Mouse (Mus musculus): ENCODE results near the gene 2310009B15Rik. TPM values are rescaled to one million over a fixed set of nuclear protein-coding genes. Genes with fewer than 3 reads are reported as not detected.

2310009B15Rik gene
- polyA plus RNA-seq, 1 experiment from 2014 or later = 45.3 TPM

DNA sequence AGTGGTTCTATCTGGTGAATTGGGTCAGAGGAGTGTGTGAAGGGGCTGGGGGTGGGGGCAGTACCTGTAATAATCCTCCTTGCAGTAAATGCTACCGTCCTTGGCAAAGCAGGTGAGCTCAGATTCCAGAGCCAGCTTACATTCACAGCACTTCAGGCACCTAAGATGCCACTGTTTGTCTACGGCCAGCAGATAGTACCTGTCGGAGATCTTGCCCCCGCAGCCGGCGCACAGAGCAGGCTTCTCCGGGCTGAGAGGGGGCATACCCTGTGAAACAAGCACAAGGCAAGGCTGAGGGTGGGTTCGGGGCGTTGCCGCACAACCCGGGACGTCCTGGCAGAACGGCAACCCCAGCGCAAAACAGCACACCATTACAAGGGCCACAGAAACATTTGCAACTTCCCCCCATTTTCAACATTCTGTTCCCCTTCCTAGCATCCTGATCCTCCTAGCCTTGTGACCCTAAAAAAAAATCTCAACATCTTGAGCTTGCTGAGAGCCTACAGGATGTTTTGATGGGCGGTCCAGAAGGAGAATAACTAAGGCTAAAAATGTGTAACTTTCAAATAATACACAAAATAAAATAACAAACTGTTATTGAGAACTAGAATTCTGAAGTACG, 16.7 kb downstream of the 2310009B15Rik start:
- peak overlapping the region; percentile 59 for H3K4me3 ChIP-seq

DNA sequence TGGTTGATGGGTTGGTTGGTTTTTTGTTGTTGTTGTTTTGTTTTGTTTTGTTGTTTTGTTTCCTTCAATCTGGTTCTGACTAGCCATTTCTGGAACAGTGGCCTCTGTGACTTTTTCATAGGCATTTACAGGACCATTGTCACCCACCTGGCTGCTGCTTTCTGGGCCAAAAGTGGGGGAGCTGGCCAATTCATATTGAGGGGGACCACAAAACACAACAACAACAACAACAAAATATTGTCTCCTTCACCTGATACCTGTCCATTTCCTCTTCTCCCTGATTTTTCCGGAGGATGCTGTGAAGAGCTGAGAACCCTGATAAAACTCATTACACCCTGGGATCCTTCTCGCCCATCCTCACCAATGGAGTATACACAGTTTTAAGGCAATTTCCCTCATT, 17.4 kb downstream of the 2310009B15Rik start:
- 4% methylated on average over 2 of the region's 2 CpGs for WGBS
- no peaks in the 10 kb centered on the region for H3K36me3 ChIP-seq
- peaks cover 100% of the 10 kb centered on the region for H3K27me3 ChIP-seq (ENCODE audit: low read depth, poor library complexity, severe bottlenecking)
- H3K4me3 ChIP-seq = peak overlapping the region; percentile 59
- no peak for DNase-seq (ENCODE audit: low spot score)
- peak overlapping the region; percentile 49; the same call in 1 of the 2 replicates for H3K27ac ChIP-seq (replicated peaks)
- H3K4me1 ChIP-seq = peaks cover 46% of the 10 kb centered on the region
- H3K9me3 ChIP-seq (replicated peaks) = no peaks in the 10 kb centered on the region

More for the DNA sequence above, 16.7 kb downstream of the 2310009B15Rik start:
- Histone ChIP-seq H3K4me1 (peaks cover 48% of the 10 kb centered on the region), H3K9me3 (replicated peaks) (no peaks in the 10 kb centered on the region), H3K27me3 (ENCODE audit: low read depth, poor library complexity, severe bottlenecking) (peaks cover 100% of the 10 kb centered on the region), H3K27ac (replicated peaks) (peak overlapping the region; percentile 49; the same call in 1 of the 2 replicates), H3K36me3 (no peaks in the 10 kb centered on the region)
- 4% methylated on average over 16 of the region's 16 CpGs for WGBS
- DNase-seq (ENCODE audit: low spot score) = peak; percentile 47

DNA sequence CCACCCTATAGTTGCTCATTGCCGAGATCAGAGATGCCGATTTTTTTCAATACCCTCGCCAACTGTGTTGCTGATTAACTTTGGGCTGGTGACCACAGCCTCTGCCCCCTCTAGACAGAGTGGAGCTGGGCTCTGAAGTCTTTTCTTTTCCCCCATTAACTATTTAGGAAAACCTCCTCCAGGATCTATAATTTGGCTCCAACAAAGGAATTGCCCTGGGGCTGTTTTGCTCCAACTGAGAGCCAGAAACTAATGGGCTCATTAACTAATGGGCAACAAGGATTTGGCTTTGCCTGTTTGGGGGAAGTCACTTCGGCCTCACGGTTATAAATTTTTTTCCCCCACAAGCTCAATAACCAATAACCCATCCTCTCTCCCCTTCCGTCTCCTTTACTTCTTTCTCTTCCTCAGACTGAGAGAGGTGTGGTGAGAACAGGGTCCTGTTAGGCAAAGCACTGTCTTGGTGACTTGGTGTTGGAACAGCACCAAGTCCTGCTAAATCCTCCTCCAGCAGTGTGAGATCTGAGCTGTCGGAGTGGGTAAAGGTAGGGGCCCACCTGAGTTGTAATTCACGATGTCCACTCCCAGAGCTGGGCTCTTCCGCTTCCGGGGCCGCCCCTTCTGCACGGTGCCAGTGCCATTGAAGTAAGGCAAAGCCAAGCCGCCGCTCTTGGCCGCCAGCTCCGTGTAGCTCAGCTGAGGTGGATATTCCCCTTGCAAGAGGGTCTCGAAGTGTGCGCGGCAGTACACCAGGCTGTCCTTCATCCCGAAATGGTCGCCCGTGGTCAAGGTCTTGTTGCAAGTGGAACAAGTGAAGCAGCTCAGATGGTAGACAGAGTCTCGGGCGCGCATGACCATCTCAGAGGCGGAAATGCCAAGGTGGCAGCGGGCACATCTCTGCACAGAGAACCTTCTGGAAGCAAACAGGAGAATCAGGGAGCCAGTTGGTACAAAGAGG, 18.6 kb downstream of the 2310009B15Rik start:
- 15% methylated on average over 27 of the region's 27 CpGs for WGBS
- H3K27me3 ChIP-seq (ENCODE audit: low read depth, poor library complexity, severe bottlenecking) = peaks cover 100% of the 10 kb centered on the region
- peaks cover 34% of the 10 kb centered on the region for H3K4me1 ChIP-seq
- peak overlapping the region; percentile 59 for H3K4me3 ChIP-seq
- no peaks in the 10 kb centered on the region for H3K36me3 ChIP-seq
- no peak overlapping the region for H3K27ac ChIP-seq (replicated peaks)
- peak; percentile 57 for DNase-seq (ENCODE audit: low spot score)
- H3K9me3 ChIP-seq (replicated peaks) = no peaks in the 10 kb centered on the region

DNA sequence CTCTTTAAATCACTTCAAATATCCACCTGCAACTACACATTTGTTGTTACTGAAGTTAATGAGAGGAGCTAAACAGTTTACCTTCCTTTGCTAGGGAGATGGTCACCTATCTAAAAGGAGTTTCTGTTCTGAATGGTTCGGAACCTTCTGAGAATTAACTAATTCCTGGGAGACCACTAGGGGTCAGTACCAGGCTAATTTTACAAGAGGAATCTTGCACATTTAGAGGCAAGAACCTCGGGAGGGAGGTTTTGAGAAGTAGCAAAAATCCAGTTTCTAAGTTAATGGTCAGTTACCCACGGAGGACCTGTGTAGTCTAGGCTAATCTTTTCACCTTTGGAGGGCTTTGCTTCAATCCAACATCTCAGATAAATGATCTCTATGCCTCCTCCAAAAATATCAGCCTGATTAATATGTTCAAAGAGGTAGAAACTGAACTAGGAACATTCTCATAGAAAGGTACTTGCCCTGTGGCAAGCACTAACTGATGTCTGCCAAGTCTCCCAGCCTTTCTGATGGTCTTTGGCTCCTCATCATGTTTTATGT, 21.2 kb downstream of the 2310009B15Rik start:
- no peak for DNase-seq (ENCODE audit: low spot score)
- no peak overlapping the region for H3K4me3 ChIP-seq
- 2% methylated on average over 3 of the region's 3 CpGs for WGBS

DNA sequence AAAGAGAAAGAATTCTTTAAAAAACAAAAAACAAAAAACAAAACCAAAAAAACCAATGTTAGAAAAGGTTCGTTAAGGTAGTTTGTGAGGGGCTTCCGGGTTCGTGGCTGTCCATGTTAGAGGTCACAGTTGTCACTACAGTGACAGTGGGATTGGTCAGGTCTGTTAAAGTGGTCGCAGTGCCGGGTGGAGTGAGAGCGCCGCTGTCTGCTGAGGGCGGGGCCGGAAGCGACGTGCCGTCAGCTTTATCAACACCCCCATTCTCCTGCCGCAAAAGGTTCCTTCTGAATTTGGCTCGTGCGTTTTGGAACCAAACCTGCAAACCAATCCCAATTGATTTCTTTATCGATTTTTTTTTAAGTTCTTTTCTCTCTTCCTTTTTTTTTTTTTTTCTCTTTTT, 25.3 kb downstream of the 2310009B15Rik start:
- Histone ChIP-seq H3K4me1 (no peaks in the 10 kb centered on the region), H3K9me3 (replicated peaks) (no peaks in the 10 kb centered on the region), H3K27ac (replicated peaks) (no peak overlapping the region), H3K27me3 (ENCODE audit: low read depth, poor library complexity, severe bottlenecking) (peaks cover 47% of the 10 kb centered on the region), H3K36me3 (no peaks in the 10 kb centered on the region), H3K4me3 (peak overlapping the region; percentile 45)
- WGBS = under 1% methylated on average over 16 of the region's 16 CpGs
- DNase-seq (ENCODE audit: low spot score) = peak; percentile 67

More for the DNA sequence above, 21.2 kb downstream of the 2310009B15Rik start:
- Histone ChIP-seq H3K4me1 (peaks cover 12% of the 10 kb centered on the region), H3K36me3 (no peaks in the 10 kb centered on the region), H3K9me3 (replicated peaks) (no peaks in the 10 kb centered on the region), H3K27me3 (ENCODE audit: low read depth, poor library complexity, severe bottlenecking) (peaks cover 88% of the 10 kb centered on the region), H3K27ac (replicated peaks) (no peak overlapping the region)

DNA sequence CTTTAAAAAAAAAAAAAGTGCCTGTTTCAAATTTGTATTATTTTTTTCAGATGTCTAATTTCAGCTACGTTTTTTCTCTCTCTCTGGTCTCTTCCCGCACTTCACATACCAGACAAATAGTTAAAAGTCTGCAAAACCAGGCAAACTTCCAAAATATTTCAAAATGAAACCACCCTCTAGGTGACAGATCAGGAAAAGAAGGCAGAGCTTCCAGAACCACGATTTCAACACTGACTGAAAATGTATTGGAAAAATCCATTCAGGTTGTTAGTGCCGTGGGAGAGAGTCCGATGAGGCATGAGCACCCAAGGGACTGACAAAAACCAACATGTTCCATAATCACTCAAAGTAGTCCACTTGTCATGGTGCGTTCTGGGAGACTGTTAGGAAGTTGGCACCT, 29.8 kb downstream of the 2310009B15Rik start:
- H3K4me1 ChIP-seq = no peaks in the 10 kb centered on the region
- no peaks in the 10 kb centered on the region for H3K9me3 ChIP-seq (replicated peaks)
- no peak overlapping the region for H3K27ac ChIP-seq (replicated peaks)
- 82% methylated on average over 6 of the region's 6 CpGs for WGBS
- H3K36me3 ChIP-seq = no peaks in the 10 kb centered on the region
- no peak overlapping the region for H3K4me3 ChIP-seq
- no peak for DNase-seq (ENCODE audit: low spot score)
- H3K27me3 ChIP-seq (ENCODE audit: low read depth, poor library complexity, severe bottlenecking) = peaks cover 2% of the 10 kb centered on the region

DNA sequence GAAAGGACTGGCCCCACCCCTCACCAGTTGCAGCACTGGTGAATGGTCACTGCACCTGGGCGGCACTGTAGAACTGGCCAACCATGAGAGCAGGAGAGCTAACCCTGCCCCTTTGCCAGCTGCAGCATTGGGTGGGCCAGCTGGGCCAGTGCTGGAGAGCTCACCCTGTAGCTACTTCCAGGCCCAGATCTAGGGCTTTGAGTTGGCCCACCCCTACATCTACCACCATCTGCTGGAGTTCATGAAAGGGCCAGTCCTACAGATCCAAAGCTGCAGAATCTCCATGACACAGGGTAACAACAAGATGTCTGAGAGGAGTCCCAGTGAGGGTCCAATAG, 33.7 kb downstream of the 2310009B15Rik start:
- H3K4me1 ChIP-seq = no peaks in the 10 kb centered on the region
- no peak for DNase-seq (ENCODE audit: low spot score)
- H3K27me3 ChIP-seq (ENCODE audit: low read depth, poor library complexity, severe bottlenecking) = no peaks in the 10 kb centered on the region
- 83% methylated on average over 1 of the region's 1 CpGs for WGBS
- no peak overlapping the region for H3K4me3 ChIP-seq
- H3K27ac ChIP-seq (replicated peaks) = no peak overlapping the region
- no peaks in the 10 kb centered on the region for H3K36me3 ChIP-seq
- no peaks in the 10 kb centered on the region for H3K9me3 ChIP-seq (replicated peaks)

DNA sequence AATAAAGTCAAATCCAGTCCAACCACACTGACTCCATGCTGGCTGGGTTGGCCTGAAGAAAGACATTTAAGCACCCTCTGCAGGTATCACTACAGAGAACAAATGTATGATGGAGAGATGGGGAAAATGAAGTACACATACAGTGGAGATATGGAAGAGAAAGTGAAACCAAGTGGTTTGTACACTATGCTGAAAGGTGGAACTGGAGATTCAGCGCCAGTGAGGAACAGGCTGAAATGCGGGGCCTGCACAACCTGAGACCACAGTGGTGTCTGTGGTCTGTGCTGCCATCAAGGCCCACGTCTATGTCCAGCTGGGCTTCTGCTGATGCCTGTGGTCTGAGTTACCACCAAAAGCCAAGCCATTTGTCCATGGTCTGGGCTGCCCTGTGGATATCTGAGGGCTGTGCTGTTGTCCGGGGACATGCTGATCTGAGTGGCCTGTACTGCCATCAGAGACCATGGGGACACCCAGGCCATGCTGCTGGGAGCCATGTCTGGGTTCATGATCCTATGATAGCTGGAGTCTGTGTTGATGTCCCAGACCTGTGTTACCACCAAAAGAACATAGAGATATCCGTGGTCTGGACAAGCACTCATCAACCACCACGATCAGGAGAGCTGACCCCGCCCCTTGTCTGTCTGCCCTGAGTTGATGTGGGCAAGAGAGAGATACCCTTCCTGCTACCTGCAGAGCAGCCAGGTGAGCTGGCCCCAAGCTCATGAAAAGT, 34.2 kb downstream of the 2310009B15Rik start:
- Histone ChIP-seq H3K4me3 (no peak overlapping the region), H3K27ac (replicated peaks) (no peak overlapping the region), H3K4me1 (no peaks in the 10 kb centered on the region), H3K27me3 (ENCODE audit: low read depth, poor library complexity, severe bottlenecking) (no peaks in the 10 kb centered on the region), H3K36me3 (no peaks in the 10 kb centered on the region), H3K9me3 (replicated peaks) (no peaks in the 10 kb centered on the region)
- no peak for DNase-seq (ENCODE audit: low spot score)
- 86% methylated on average over 7 of the region's 7 CpGs for WGBS

Other genes starting within 250 kb of the 2310009B15Rik start
- gene Nek7, start 236.7 kb downstream of the 2310009B15Rik start, polyA plus RNA-seq (2016; fragmentation: Nextera tagmentation; extraction: Ambion mirVana) = 26.5 and 28.3 TPM in 2 replicates
- gene Lhx9, start 8.3 kb downstream of the 2310009B15Rik start, polyA plus RNA-seq (2016; fragmentation: Nextera tagmentation; extraction: Ambion mirVana) = 11.4 and 21.1 TPM in 2 replicates
- gene Dennd1b, start 106.6 kb upstream of the 2310009B15Rik start, polyA plus RNA-seq (2016; fragmentation: Nextera tagmentation; extraction: Ambion mirVana) = 6.4 and 9.4 TPM in 2 replicates